Mouse (Mus musculus) right cerebral cortex, adult 18-20 months (tissue): Measurements from ENCODE around the gene Zfp451.
"Not testable (repeated sequence)": the region's sequence is repeated elsewhere in the genome, so short reads cannot be mapped to it uniquely, and the experiment has no call there.

Experiments used
- DNase-seq: peaks from one replicate; pipeline ENCODE4 v3.0.0; 2022; ENCODE audit warnings: mixed read lengths

The Zfp451 gene

DNA sequence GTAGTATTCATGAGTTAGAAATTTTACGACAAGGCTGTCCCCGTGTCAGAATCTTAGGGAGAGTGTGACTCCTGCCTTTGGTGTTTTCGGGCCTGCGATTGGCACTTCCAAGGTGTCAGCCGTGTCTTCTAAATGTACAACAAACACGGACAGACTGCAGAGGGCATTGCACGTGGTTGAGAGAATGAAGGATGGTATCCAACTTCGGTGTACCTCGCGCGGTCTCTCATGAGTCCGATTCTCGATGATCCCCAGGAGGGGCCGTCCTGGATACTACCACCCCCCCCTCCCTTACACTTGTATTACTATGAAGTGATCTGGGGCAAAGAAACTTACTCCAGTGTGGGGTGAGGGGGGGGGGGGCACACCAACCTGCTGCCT is 57.4 kb downstream of the Zfp451 start:
- DNase-seq = no peak

DNA sequence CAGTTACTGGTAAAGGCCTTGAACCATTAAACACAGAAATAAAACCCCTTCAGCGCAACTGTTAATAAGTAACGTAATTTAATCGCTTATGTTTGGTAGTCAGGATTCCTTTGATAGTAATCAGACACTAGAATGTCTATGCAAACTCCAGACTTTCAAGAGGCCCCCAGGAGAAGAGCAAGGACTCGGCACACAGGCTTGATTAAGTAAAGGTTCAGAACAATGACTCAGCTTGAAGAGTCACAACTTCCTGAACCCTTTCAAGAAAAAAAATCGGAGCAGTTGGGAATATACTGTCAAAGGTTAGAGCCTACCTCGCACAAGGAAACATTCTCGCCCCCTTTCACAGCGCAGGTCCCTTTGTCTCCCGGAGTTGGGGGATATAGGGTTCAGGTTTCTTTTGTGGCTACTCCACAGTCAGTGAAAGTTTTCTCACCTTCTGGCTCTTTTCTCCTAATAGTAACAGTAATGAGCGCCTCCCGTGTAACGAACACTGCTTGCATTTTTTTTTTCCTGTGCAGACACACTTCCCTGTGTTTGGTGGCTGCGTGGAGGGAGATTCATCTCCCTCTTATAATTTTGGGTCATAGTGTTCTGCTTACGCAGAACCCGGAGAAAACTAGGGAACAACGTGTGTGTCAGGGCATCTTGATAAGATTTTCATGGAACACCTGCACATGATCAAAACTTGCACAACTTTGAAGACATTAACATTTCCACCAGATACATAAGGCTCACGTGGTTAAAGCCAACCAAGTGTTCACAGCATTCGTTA is 58.0 kb downstream of the Zfp451 start:
- DNase-seq = no peak

DNA sequence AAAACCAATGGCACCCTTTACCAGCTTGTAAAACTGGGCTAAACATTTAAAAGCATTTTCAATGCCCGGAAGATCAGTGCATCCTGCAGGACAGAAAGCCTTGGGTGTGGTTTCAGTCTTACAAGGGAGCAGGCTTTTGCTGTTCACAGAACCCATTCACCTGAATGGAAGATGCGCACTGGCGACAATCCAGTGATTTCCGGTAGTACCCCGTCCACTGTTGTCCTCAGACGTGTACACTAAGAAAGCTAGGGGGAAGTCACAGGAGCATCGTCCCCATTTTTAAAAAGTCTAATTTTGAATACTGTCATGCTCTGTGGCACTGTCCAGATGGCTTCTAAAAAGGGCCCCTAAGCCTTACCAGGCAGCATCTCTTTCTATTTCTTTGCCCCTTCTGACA is 58.6 kb downstream of the Zfp451 start:
- DNase-seq = no peak

GRCm38 (mm10) chr1:33754965-33755735 is 59.2 kb downstream of the Zfp451 start:
- no peak for DNase-seq

GRCm38 (mm10) chr1:33754089-33754488 is 60.3 kb downstream of the Zfp451 start:
- no peak for DNase-seq

DNA sequence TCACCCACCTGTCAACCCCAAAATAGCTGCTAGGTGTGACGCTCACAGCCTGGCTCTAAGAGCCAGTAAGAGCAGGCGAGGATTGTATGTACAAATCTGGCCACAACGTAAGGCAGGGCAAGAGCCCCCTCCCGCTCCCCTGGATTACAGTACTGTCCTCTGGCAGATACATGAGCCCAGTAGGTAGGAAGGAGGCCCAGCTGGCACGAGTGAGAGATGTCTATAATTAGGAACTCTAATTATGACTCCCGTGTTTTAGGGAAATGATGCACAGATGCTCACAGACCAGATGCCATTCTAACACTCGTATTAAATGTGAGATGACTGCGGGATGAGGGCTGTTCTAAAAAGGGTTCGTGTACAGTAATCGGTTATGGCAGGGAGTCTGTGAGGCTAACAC is 63.1 kb downstream of the Zfp451 start:
- DNase-seq = peak; percentile 53

DNA sequence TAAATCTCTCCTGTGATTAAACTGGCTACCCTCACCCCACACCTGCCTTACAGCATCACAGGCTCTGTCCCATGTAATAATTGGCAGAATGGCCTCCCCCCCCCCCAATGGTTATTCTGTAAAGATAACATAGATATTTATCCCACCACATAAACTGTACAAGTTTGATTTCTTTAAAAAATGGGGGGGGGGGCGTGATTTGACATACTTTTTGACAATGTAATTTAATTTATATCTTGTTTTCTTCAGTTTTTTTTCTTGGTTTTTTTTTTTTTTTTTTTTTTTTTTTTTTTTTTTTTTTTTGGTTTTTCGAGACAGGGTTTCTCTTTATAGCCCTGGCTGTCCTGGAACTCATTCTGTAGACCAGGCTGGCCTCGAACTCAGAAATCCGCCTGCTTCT is 64.7 kb downstream of the Zfp451 start:
- DNase-seq = not testable (repeated sequence)

DNA sequence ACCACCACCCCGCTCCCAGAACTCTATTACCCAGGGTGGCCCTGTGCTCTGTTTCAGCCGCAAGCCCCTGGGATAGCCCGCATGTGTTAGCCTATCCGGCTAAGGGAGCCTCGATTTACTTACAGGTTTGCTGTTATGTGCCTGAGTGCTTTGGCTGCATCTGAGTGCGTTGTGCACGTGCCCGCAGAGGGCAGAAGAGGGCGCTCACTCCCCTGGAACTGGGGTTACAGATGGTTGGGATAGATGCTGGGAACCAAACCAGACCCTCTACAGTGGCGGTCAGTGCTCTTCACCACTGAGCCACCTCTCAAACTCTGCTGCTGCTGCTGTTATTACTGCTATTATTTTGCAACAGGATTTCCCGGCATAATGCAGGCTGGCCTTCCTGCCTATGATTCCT is 65.3 kb downstream of the Zfp451 start:
- no peak for DNase-seq

- DNase-seq = no peak
Observed at GRCm38 (mm10) chr1:33745901-33746300, 68.5 kb downstream of the Zfp451 start.

- DNase-seq = not testable (repeated sequence)
Observed at GRCm38 (mm10) chr1:33744815-33745214, 69.6 kb downstream of the Zfp451 start.

GRCm38 (mm10) chr1:33742903-33743302 is 71.5 kb downstream of the Zfp451 start:
- DNase-seq = peak; percentile 59

GRCm38 (mm10) chr1:33739302-33739701 is 75.1 kb downstream of the Zfp451 start:
- DNase-seq = peak; percentile 89

- DNase-seq = no peak
Observed at GRCm38 (mm10) chr1:33738681-33739278, 75.6 kb downstream of the Zfp451 start.

DNA sequence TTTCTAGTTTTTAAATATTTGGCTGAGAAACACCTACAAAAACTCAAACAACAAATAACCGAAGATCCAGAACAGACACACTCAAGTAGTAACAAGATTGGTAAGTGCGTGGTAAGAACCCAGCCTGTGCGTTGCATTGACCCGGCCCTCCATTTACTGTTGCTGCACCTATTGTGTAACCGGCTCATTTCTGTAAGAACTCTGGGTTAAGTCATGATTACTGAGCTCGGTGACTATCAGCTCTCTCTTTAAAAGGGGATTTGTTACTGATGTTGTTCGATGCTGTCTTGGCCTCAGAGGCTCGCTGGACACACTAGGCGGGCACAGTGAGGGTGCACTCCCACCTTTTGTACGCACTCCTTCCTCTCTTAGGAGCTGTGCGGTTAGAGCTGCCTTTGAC is 76.1 kb downstream of the Zfp451 start:
- no peak for DNase-seq

- DNase-seq = no peak
Observed at GRCm38 (mm10) chr1:33734001-33734685, 80.3 kb downstream of the Zfp451 start.

DNA sequence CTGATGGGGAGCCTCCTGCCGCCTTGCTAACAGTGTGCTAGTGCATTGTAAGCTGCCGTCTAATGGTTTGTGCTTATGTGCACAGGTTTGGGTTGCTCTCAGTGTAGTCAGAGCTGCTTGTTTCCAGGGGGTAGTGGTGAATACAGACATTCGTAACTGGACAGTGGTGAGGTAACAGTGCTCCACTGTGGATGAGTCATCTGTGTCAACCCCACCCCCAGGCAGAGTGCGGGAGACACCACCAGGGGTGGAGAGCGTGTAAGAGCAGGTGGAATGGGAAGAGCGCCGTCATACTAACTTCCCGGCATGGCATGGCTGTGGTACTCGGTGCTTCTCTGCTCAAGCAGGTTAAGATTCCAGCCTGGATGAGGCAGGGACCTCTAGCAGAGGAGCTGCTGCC is 81.4 kb downstream of the Zfp451 start:
- DNase-seq = no peak

- DNase-seq = no peak
Observed at GRCm38 (mm10) chr1:33725086-33725485, 89.3 kb downstream of the Zfp451 start.

DNA sequence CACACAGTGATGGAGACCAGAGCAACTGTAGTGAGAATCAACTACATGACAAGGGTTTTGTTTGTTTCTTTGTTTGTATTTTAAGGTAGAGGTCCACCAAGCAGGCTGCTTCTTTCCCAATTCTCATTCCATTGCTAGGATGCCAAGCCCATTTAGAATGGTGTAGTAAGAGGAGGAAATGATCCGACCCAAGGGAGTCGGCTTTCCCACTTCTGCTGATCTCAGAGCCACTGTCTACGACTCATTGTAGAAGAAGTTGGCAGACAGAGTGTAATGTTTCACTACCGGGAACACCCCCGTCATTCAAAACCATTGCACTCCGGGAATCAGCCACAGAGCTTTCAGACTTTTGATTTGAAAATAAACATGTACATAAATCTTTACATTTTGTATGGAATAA is 89.9 kb downstream of the Zfp451 start:
- no peak for DNase-seq

GRCm38 (mm10) chr1:33721020-33721419 is 93.4 kb downstream of the Zfp451 start:
- no peak for DNase-seq

DNA sequence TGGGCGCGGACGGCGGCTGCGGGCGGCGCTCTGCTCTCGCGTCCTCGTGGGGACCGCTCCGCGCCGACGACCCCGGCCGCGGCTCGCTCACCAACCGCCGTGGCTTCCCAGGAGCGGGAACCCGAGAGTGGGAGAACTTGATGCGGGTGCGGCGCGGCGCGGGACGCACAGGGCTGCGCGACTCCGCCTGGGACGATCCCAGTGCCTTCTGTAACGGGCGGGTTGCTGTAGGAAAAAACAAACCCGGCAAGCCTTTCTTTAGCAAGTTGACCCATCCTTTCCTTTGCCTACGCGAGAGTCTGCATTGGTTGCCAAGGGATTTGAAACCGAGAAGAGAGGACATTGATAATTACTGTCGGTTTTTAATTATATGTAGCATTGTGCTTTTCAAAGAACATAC is 94.2 kb downstream of the Zfp451 start:
- DNase-seq = no peak

GRCm38 (mm10) chr1:33719733-33720225 is 94.6 kb downstream of the Zfp451 start, which contains the start of gene Rab23:
Gene Rab23, plus strand, starts transcription at chr1:33719887.
- peak; percentile 89 for DNase-seq

DNA sequence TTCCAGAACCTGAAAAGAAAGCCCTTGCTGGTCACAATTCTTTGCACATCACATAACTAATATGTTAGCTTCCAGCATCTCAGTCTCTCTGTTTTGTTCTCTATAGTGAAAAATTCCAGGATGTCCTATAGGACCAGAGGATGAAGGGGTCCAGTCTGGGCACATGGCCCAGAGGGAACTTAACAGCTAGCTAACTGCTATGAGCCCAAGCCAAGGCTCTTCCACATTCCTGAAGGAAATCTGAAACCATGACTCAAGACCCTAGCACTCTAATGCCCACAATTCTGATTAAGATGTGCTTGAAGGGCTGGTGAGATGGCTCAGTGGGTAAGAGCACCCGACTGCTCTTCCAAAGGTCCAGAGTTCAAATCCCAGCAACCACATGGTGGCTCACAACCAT is 96.8 kb downstream of the Zfp451 start:
- no peak for DNase-seq

GRCm38 (mm10) chr1:33714796-33715195 is 99.6 kb downstream of the Zfp451 start:
- DNase-seq = no peak
